Mouse (Mus musculus): ENCODE measurements around the gene Neurog2. TPM values are rescaled to one million over a fixed set of nuclear protein-coding genes. Genes with fewer than 3 reads are reported as not detected.
A peak's percentile ranks its signal among the peaks of the same experiment; 100 is the strongest.

The Neurog2 gene
- polyA plus RNA-seq, 1 experiment from 2014 or later = 88.7 TPM

GRCm38 (mm10) chr3:127639875-127640761 is 7.2 kb downstream of the Neurog2 start:
- ATAC-seq = peak; percentile 81
- Histone ChIP-seq H3K27ac (ENCODE audit: low read depth, low read length) (peak overlapping the region; percentile 84), H3K4me2 (ENCODE audit: low read length) (peak overlapping the region; percentile 43), H3K9me3 (replicated peaks; ENCODE audit: control insufficient read depth, low read length) (no peaks in the 10 kb centered on the region), H3K4me3 (ENCODE audit: low read depth, low read length) (0 out of 2 replicates have a peak overlapping the region, but pooled peaks have one; percentile 8), H3K27me3 (replicated peaks; ENCODE audit: control insufficient read depth, insufficient read depth, low read length) (peaks cover 41% of the 10 kb centered on the region), H3K4me1 (ENCODE audit: control insufficient read depth, insufficient read depth, low read length) (peaks cover 29% of the 10 kb centered on the region), H3K9ac (ENCODE audit: low read length) (peak overlapping the region; percentile 45; the same call in 1 of the 2 replicates), H3K36me3 (ENCODE audit: control insufficient read depth, insufficient read depth, low read length) (no peaks in the 10 kb centered on the region)
- WGBS = under 1% methylated on average over 36 of the region's 36 CpGs
- peak; percentile 81 for DNase-seq (ENCODE audit: low spot score)

GRCm38 (mm10) chr3:127640762-127641700 is 8.1 kb downstream of the Neurog2 start:
- H3K4me1 ChIP-seq (ENCODE audit: control insufficient read depth, insufficient read depth, low read length) = peaks cover 36% of the 10 kb centered on the region
- H3K36me3 ChIP-seq (ENCODE audit: control insufficient read depth, insufficient read depth, low read length) = no peaks in the 10 kb centered on the region
- peak overlapping the region; percentile 8 for H3K4me3 ChIP-seq (ENCODE audit: low read depth, low read length)
- WGBS = 9% methylated on average over 37 of the region's 37 CpGs
- peak overlapping the region; percentile 84 for H3K27ac ChIP-seq (ENCODE audit: low read depth, low read length)
- H3K9ac ChIP-seq (ENCODE audit: low read length) = peak overlapping the region; percentile 45; the same call in 1 of the 2 replicates
- H3K4me2 ChIP-seq (ENCODE audit: low read length) = peak overlapping the region; percentile 43
- no peaks in the 10 kb centered on the region for H3K9me3 ChIP-seq (replicated peaks; ENCODE audit: control insufficient read depth, low read length)
- DNase-seq (ENCODE audit: low spot score) = peak; percentile 52
- H3K27me3 ChIP-seq (replicated peaks; ENCODE audit: control insufficient read depth, insufficient read depth, low read length) = peaks cover 40% of the 10 kb centered on the region
- ATAC-seq = peak; percentile 30; the same call in 1 of the 2 replicates

- peak; percentile 47 for DNase-seq (ENCODE audit: low spot score)
- Histone ChIP-seq H3K27me3 (replicated peaks; ENCODE audit: control insufficient read depth, insufficient read depth, low read length) (peaks cover 40% of the 10 kb centered on the region), H3K4me1 (ENCODE audit: control insufficient read depth, insufficient read depth, low read length) (peaks cover 37% of the 10 kb centered on the region)
Observed at GRCm38 (mm10) chr3:127642211-127642610, 9.3 kb downstream of the Neurog2 start.

GRCm38 (mm10) chr3:127646156-127646825 is 13.4 kb downstream of the Neurog2 start:
- DNase-seq (ENCODE audit: low spot score) = peak; percentile 91
- Histone ChIP-seq H3K9me3 (replicated peaks; ENCODE audit: control insufficient read depth, low read length) (no peaks in the 10 kb centered on the region), H3K27me3 (replicated peaks; ENCODE audit: control insufficient read depth, insufficient read depth, low read length) (peaks cover 16% of the 10 kb centered on the region), H3K4me3 (ENCODE audit: low read depth, low read length) (no peak overlapping the region), H3K9ac (ENCODE audit: low read length) (no peak overlapping the region), H3K36me3 (ENCODE audit: control insufficient read depth, insufficient read depth, low read length) (no peaks in the 10 kb centered on the region), H3K4me2 (ENCODE audit: low read length) (peak overlapping the region; percentile 4; the same call in 1 of the 2 replicates), H3K4me1 (ENCODE audit: control insufficient read depth, insufficient read depth, low read length) (peaks cover 23% of the 10 kb centered on the region), H3K27ac (ENCODE audit: low read depth, low read length) (peak overlapping the region; percentile 40; the same call in 1 of the 2 replicates)
- WGBS = 14% methylated on average over 18 of the region's 18 CpGs
- peak; percentile 89 for ATAC-seq

More at GRCm38 (mm10) chr3:127642211-127642610, 9.3 kb downstream of the Neurog2 start:
- peak overlapping the region; percentile 44; the same call in 1 of the 2 replicates for H3K27ac ChIP-seq (ENCODE audit: low read depth, low read length)
- H3K9ac ChIP-seq (ENCODE audit: low read length) = no peak overlapping the region
- WGBS = 13% methylated on average over 5 of the region's 5 CpGs
- ATAC-seq = no peak
- no peaks in the 10 kb centered on the region for H3K9me3 ChIP-seq (replicated peaks; ENCODE audit: control insufficient read depth, low read length)
- no peaks in the 10 kb centered on the region for H3K36me3 ChIP-seq (ENCODE audit: control insufficient read depth, insufficient read depth, low read length)
- H3K4me3 ChIP-seq (ENCODE audit: low read depth, low read length) = no peak overlapping the region
- peak overlapping the region; percentile 22; the same call in 1 of the 2 replicates for H3K4me2 ChIP-seq (ENCODE audit: low read length)

GRCm38 (mm10) chr3:127651742-127652653 is 19.1 kb downstream of the Neurog2 start:
- Histone ChIP-seq H3K4me1 (ENCODE audit: control insufficient read depth, insufficient read depth, low read length) (no peaks in the 10 kb centered on the region), H3K36me3 (ENCODE audit: control insufficient read depth, insufficient read depth, low read length) (no peaks in the 10 kb centered on the region), H3K4me2 (ENCODE audit: low read length) (no peak overlapping the region), H3K9ac (ENCODE audit: low read length) (no peak overlapping the region), H3K4me3 (ENCODE audit: low read depth, low read length) (no peak overlapping the region), H3K27ac (ENCODE audit: low read depth, low read length) (peak overlapping the region; percentile 40; the same call in 1 of the 2 replicates), H3K27me3 (replicated peaks; ENCODE audit: control insufficient read depth, insufficient read depth, low read length) (no peaks in the 10 kb centered on the region), H3K9me3 (replicated peaks; ENCODE audit: control insufficient read depth, low read length) (no peaks in the 10 kb centered on the region)
- 10% methylated on average over 7 of the region's 7 CpGs for WGBS
- ATAC-seq (peak; percentile 89), DNase-seq (ENCODE audit: low spot score) (peak; percentile 87)

- no peak overlapping the region for H3K4me3 ChIP-seq (ENCODE audit: low read depth, low read length)
- peaks cover 2% of the 10 kb centered on the region; the same call in 1 of the 2 replicates for H3K27me3 ChIP-seq (replicated peaks; ENCODE audit: control insufficient read depth, insufficient read depth, low read length)
- 71% methylated on average over 7 of the region's 7 CpGs for WGBS
- DNase-seq (ENCODE audit: low spot score) (no peak), ATAC-seq (no peak)
- no peak overlapping the region for H3K4me2 ChIP-seq (ENCODE audit: low read length)
- no peak overlapping the region for H3K27ac ChIP-seq (ENCODE audit: low read depth, low read length)
- H3K4me1 ChIP-seq (ENCODE audit: control insufficient read depth, insufficient read depth, low read length) = peaks cover 8% of the 10 kb centered on the region
- H3K36me3 ChIP-seq (ENCODE audit: control insufficient read depth, insufficient read depth, low read length) = no peaks in the 10 kb centered on the region
- no peaks in the 10 kb centered on the region for H3K9me3 ChIP-seq (replicated peaks; ENCODE audit: control insufficient read depth, low read length)
- H3K9ac ChIP-seq (ENCODE audit: low read length) = no peak overlapping the region
Observed at GRCm38 (mm10) chr3:127660712-127661111, 27.8 kb downstream of the Neurog2 start.

- Histone ChIP-seq H3K4me3 (ENCODE audit: low read depth, low read length) (no peak overlapping the region), H3K27me3 (replicated peaks; ENCODE audit: control insufficient read depth, insufficient read depth, low read length) (peaks cover 2% of the 10 kb centered on the region; the same call in 1 of the 2 replicates), H3K4me1 (ENCODE audit: control insufficient read depth, insufficient read depth, low read length) (peaks cover 8% of the 10 kb centered on the region), H3K9me3 (replicated peaks; ENCODE audit: control insufficient read depth, low read length) (no peaks in the 10 kb centered on the region), H3K4me2 (ENCODE audit: low read length) (peak overlapping the region; percentile 28; the same call in 1 of the 2 replicates), H3K9ac (ENCODE audit: low read length) (peak overlapping the region; percentile 45; the same call in 1 of the 2 replicates), H3K27ac (ENCODE audit: low read depth, low read length) (peak overlapping the region; percentile 33; the same call in 1 of the 2 replicates), H3K36me3 (ENCODE audit: control insufficient read depth, insufficient read depth, low read length) (no peaks in the 10 kb centered on the region)
- ATAC-seq (peak; percentile 66), DNase-seq (ENCODE audit: low spot score) (peak; percentile 49)
- 13% methylated on average over 22 of the region's 22 CpGs for WGBS
Observed at GRCm38 (mm10) chr3:127661646-127662531, 29.0 kb downstream of the Neurog2 start.

Measured in forebrain, embryonic 14.5 days (tissue).